ENCODE assay signal across 7 mouse cellular contexts in the genomic region with DNA sequence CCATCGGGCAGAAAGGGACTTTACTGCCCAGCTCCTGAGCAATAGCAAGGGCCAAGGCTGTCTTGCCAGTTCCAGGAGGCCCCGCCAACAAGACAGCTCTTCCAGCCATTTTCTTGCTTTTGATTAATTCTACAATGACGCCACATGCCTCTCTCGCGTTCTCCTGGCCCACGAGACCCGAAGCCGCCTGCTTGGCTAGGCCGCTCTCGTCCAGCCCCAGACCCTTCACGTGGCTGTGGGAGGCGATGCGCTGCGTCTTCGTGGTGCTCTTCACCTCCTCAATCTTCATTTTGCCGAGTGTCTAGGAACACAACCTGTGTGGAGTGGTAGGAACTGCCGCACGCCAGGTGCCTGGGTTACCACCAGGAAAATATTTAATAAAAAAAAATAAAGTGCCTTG.
ATAC-seq lines count a peak whose summit lies in the region.

No protein-coding gene starts in this region.

- ATAC-seq in common myeloid progenitor, adult 5-6 weeks (replicated peaks; ENCODE audit: low read depth, poor library complexity, severe bottlenecking) = peak; percentile 39; the same call in 1 of the 2 replicates
- peak; percentile 62 for ATAC-seq in erythroblast, adult 5-6 weeks (replicated peaks; ENCODE audit: low FRiP score, poor library complexity, severe bottlenecking)
- ATAC-seq in erythroid progenitor cell, adult 5-6 weeks (replicated peaks; ENCODE audit: low FRiP score, poor library complexity, severe bottlenecking) = peak; percentile 59; the same call in 1 of the 2 replicates
- ATAC-seq in granulocyte monocyte progenitor cell, adult 5-6 weeks (replicated peaks; ENCODE audit: poor library complexity, severe bottlenecking) = peak; percentile 55
- peak; percentile 40; the same call in 1 of the 2 replicates for ATAC-seq in megakaryocyte, adult 5-6 weeks (ENCODE audit: poor library complexity, severe bottlenecking)
- 0 out of 2 replicates have a peak, but pooled peaks have one; percentile 34 for ATAC-seq in megakaryocyte progenitor cell, adult 5-6 weeks (replicated peaks; ENCODE audit: poor library complexity)
- 0 out of 2 replicates have a peak, but pooled peaks have one; percentile 37 for ATAC-seq in megakaryocyte-erythroid progenitor cell, adult 5-6 weeks (replicated peaks; ENCODE audit: low FRiP score, low TSS enrichment, poor library complexity, severe bottlenecking)

Comparison
In these comparisons a context has a peak if more than half of its experiments do, and no peak if none do; other contexts are left out.
1. Peak in every context shown above with its lines: ATAC-seq.